Mouse (Mus musculus) kidney, adult 8-10 months (tissue): ENCODE results near the gene Rps3a1.

ENCODE experiments used
- DNase-seq, 2 experiments: peaks; one replicate each; pipeline ENCODE4 v3.0.0; 2022

The Rps3a1 gene

GRCm38 (mm10) chr3:86142263-86142933 is at the start of gene Rps3a1:
Rps3a1 (minus strand) TSS chr3:86142702.
- peak; percentile 97 to 98 for DNase-seq

- DNase-seq = no peak
Measured at GRCm38 (mm10) chr3:86187736-86188389, 45.4 kb upstream of the Rps3a1 start.

- DNase-seq = no peak
Measured at GRCm38 (mm10) chr3:86184546-86184945, 42.0 kb upstream of the Rps3a1 start.

DNA sequence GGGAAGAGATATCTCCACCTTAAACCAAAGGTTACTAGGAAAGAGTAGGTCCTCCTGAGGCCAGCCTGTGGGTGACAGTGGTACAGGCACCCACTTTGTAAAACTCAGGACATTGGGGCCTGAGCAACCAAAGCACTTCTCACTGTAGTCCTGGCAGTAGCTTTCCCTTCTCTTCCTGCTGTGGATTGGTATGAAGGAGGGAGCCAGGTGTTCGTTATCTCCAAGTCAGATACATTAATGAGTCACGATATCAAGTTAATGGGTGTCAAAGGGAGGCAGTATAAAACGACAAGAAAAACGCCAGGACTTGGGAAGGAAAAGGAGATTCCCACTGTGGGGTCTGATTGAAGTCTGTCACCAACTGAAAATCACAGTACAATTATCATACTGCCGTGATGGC is 38.6 kb upstream of the Rps3a1 start:
- no peak for DNase-seq

- DNase-seq = no peak
Measured at GRCm38 (mm10) chr3:86179714-86180113, 37.2 kb upstream of the Rps3a1 start.

DNA sequence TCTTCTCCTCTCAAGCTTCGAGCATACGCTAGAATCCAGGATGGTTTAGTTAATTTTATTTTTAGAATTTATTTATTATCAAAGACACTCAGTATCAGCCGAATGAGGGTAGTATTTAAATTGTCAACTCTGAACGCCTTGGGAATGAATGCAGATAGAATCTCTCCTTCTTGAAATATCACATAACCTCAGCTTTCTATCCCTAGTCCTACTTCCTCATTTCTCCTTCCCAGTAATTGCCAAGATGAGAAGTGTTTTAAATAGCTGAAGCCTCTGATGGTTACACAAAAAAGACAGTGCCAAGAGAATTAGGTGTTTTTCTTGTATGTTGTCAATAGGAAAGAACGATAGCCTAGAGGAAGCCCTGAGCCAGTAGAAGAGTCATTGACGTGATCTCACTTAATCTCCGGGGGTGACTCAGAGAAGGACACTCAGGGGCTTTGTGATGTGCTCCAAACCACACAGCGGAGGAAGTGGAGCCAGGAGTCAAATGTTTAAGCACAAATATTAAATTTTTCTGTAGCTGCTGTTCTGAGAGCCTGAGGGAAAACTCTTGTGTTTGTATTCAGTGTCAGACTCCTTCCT is 26.4 kb upstream of the Rps3a1 start:
- no peak for DNase-seq

- no peak for DNase-seq
Measured at GRCm38 (mm10) chr3:86149521-86149920, 7.0 kb upstream of the Rps3a1 start.

DNA sequence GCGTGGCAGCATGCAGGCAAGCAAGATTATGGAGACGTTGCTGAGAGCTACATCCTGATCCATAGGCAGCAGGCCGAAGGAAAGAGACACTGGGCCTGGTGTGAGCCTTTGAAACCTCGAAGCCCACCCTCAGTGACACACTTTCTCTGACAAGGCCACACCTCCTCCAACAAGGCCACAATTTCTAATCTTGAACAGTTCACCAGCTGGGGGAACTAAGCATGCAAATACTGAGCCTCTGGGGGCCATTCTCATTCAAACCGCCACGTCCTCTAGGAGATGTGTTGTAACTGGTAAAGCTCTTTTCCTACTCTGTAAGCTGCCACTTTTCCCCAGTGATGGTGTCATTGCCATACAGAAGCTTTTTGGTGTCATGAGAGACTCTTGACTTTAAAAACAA is 6.6 kb upstream of the Rps3a1 start:
- DNase-seq = no peak

- DNase-seq = no peak
Measured at GRCm38 (mm10) chr3:86143343-86143742, 841 bp upstream of the Rps3a1 start.

DNA sequence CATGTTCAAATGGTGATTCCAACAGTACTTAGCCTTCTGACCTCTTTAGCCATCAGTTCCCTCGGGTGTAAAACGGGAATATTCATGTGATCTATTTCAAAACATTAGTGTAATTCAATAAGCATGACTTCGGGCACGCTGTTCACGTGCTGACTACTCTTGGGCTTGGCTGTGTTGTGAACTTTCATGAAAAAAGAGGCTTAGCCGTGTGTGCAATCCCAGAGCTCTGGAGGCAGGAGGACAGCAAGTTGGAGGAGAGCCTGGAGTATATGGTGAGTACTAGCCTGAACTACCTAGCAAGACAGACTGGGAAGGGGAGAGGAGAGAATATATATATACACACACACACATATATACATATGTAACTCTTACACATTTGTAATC is 424 bp upstream of the Rps3a1 start:
- no peak for DNase-seq

GRCm38 (mm10) chr3:86141886-86142262 is 628 bp downstream of the Rps3a1 start:
- DNase-seq = peak in 1 of 2 experiments; percentile 18

GRCm38 (mm10) chr3:86141366-86141765 is 1.1 kb downstream of the Rps3a1 start:
- DNase-seq = no peak

GRCm38 (mm10) chr3:86139660-86140059 is 2.8 kb downstream of the Rps3a1 start:
- DNase-seq = no peak

- DNase-seq = no peak
Measured at GRCm38 (mm10) chr3:86136936-86137574, 5.4 kb downstream of the Rps3a1 start.

GRCm38 (mm10) chr3:86135886-86136563 is 6.5 kb downstream of the Rps3a1 start:
- DNase-seq = no peak

DNA sequence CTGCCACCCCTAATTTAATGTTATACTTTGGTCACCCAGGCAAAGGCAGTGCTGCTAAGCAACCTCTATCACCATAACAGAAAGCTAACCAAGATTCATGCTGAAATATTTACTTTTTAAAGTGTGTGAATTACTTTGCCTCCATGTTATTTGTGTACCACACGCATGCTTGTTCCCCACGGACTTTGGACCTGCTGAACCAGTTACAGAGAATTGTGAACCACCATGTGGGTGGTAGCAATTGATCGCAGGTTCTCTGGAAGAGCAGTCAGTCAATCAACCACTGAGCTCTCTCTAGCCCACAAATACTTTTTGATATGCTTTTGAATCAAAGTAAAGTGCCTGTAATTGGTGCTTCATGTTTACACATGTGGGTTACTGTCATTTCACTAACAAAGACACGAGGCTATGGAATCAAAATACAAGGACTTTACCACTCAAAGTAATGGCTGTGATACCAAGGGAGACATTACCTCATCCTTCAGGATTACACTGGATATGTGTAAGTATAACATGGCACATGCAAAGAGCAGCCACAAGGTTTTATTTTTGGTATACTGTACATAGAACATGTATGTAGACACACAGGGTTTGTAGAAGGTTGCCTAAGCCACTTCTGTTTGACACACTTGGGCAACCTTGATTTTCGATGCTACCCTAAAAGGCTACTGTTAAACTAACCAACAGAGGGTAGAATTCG is 7.4 kb downstream of the Rps3a1 start:
- DNase-seq = no peak

DNA sequence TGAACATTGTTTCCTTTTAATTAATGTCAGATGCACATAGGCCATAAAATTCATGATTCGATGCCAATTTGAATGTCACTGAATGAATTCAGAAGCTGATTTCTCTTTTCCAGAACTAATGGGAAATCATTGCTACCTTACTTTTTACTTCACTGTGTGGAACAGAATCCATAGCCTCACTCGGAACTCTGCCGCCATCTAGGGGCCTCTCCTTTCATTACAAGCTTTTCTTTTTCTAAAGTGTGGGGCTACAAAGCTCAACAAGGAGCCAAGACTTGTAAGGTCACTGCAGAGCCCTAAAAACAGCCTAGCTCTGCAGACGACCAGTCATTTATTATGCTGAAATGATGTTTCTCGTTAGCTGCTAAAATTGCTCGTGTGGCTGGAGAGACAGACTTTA is 12.7 kb downstream of the Rps3a1 start:
- DNase-seq = peak; percentile 23 to 66

DNA sequence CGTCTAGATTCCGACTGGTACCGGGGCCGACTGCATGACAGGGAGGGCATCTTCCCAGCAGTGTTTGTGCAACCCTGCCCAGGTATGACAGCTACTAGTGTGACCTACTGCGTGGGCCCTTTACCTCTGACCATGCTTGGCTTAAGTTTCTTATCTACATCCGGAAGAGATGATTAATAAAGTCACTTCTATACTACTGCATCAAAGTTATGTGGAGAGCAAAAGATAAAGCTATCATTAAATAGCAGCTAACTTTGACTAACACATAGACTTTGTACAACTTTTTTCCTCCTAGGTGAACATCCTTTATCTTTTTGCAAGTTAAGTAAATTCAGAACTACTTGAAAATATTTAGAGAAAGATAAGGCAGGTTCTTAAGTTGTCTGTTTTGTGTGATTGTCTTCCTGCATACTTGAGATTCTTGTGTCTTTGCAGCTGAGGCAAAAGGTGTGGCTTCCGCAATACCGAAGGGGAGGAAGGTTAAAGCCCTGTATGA is 19.2 kb downstream of the Rps3a1 start:
- no peak for DNase-seq

- DNase-seq = no peak
Measured at GRCm38 (mm10) chr3:86122156-86122555, 20.3 kb downstream of the Rps3a1 start.

DNA sequence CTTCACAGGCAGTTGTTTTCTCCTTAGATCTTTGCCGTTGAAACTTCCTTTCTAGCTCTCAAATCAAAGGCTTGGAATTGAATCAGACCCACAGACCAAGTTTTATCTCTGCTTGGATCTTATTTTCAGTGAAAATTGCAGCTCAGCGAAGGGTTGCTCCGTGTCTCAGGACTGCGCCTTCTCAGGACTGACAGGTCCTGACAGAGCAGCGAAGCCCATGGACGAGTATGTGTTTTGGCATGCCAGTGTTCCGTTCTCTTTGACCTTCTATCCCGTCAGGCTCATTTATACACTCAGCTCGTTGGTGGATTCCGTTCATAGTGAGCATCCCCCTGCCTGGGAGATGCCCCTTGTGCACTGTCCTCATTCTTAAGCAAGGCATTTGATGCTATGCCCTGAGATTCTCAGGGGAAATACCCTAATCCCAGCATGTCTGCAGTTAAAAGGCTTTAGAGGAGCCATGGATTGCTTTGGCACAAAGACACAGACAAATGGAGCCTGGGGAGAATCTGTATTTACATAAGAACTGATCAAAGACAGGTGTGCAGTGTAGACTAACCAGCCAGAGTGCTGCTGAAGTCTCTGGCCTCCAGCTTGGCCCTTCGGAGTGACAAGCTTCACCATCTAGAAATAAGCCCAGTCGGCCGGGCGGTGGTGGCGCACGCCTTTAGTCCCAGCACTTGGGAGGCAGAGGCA is 23.1 kb downstream of the Rps3a1 start:
- DNase-seq = no peak

GRCm38 (mm10) chr3:86116951-86117350 is 25.6 kb downstream of the Rps3a1 start:
- no peak for DNase-seq
